Mouse (Mus musculus): ENCODE results near the gene Dip2a.

Dip2a gene

DNA sequence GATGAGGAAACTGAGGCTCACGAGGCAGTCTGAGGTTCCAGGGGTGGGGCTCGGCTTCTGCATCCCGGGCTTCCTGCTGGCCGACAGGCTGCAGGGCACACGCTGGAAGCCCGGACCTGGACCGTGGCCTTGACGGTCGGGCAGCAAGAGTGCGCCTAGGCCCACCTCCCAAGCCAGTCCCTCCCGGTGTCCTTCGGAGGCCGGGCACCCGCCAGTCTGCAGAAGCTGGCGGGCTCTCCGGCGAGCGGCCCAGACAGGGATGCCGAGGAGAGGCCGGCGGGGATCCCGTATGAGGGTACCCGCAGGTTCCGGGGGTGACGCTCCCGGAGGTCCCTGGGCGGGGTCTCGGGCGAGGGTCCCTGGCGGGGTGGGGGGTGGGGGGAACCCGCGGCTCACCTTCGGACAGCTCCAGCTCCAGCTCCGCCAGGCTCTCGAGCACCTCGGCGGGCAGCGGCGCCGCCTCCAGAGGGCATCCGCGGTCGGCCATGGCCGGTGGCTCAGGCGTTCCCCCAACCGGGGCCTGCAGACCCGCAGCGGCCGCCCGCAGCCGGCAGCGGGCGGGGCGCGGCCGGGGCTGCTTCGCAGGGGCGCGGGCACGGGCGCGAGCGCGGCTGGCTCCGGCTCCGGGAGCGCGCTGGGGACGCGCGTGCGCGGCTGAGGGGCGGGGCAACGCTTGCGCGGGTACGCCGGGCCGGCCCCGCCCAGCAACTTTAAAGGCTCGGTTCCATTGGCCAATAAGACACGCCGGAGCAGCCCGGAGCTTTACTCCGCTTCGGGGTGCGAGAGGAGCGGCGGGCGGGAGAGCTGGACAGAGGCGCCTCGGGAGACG is at the start of gene Dip2a:
Gene Dip2a (minus strand): TSS at position 581 of the 829 bp plus-strand sequence.
- in situ Hi-C loops (cut with MboI; ENCODE audit: unreplicated experiment in 2 of 2), result loop anchor here (5.0 to 25.0 kb wide), 2 partner anchors 37 to 692 kb away; partner anchors contain the start of gene Slc19a1 (in 1 of the 2)

DNA sequence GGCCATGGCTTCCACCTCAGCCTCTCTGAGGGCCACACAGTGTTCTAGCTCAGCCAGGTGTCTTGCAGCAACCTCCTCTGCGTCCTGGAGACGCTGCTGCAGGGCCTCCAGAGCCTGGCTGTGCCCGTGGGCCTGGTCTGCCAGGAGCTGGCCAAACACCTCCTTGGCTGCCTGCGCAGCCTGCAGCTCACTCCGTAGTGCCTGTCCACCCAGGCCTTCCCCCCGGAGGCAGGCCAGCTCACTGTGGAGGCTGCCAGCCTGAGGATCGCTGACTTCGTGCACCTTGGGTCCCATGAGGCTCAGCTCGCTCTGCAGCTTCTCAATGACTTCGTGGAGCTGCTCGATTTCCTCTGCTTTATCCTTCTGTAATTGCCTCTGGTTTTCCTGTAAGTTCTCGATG is 47.5 kb upstream of the Dip2a start:
- in situ Hi-C loops (cut with MboI; ENCODE audit: unreplicated experiment in 2 of 2), result no loop called here

DNA sequence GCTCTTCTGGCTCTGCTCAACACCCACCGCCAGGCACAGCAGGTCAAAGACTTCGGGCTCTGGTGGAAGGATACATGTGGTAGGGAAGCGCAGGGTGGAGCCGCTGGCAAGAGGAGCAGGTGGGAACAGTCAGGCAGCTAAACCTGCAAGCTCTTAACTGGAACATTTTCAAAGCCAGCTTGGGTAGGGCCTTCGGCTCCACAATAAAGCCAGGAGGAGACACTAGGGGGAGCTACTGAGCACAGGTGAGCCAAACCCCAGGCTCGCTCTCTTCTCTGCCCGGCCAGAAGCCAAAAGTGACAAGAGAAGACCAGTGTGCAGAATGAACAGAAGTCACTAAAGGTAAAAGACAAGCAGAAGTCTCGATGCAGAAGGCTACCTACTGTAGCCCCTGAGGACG is 46.7 kb upstream of the Dip2a start:
- in situ Hi-C loops (cut with MboI; ENCODE audit: unreplicated experiment in 2 of 2), result no loop called here

DNA sequence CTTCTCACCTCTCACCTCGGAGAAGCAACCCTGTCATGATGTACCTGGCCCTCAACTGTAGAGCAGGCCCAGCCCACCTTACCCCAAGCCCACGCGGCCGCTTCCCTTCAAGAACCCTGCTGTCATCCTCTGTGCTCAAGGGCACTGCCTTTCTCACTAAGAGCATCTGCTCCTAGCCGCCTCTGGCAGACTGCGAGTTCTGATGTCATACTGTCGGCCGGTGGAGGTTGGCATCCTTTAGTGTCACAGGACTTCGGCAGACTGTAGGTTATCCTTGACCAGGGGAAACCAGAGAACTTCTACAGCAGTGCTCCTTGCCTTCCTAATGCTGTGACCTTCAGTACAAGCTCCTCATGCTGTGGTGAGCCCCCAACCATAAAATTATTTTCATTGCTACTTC is 46.1 kb upstream of the Dip2a start:
- in situ Hi-C loops (cut with MboI; ENCODE audit: unreplicated experiment in 2 of 2), result no loop called here

DNA sequence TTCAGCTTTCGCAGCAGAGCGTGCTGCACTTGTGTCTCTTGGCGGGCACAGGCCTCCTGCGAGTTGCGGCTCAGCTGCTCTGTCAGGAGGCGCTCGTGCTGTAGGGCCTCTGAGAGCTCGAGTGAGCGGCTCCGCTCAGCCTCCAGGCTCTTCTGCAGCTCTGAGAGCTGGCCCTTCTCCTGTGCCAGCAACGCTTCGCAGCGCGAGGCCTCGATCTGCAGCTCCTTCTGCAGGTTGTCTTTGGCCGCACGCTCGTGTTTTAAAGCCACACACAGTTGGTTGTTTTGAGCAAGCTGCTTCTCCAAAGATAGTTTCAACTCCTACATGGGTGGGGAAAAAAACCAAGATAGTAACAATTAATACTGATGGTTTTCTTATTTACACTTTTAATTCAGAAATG is 29.9 kb upstream of the Dip2a start:
- in situ Hi-C loops (cut with MboI; ENCODE audit: unreplicated experiment in 2 of 2), result no loop called here

DNA sequence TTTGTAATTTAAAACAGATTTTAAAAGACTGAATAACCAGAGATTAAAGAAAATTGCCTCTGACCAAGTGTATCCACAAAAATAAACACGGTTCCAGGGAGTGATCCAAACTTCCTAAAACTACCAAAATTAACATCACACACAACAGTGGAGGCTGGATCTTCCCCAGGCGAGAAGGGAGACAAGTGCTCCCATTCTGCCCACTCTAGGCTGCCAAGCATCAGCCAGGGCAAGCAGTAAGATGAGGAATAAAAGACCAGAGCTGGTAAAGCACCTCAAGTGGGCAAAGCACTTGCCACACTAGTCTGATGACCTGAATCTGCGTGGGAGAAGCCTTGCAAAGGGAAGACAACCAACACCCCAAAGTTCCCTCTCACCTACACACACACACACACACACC is 26.6 kb upstream of the Dip2a start:
- in situ Hi-C loops (cut with MboI; ENCODE audit: unreplicated experiment in 2 of 2), result no loop called here

DNA sequence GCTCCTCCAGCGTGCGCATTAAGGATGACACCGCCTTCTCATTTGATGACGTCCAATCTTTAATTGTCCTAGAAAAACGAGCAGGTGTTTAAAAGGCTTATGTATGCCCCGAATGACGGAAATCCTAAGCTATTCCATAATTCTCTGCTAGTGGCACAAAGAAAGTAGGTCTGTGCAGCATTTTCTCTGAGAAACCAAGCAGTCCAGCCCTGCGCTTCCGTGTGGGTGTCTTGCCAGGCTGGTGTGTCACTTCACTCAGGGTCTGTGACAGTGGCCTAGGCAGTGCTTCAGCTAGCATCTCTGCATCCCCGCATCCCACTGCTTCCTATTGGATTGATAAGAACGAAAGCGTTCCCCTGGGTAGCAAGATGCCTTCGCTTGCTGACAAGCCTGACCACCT is 23.7 kb upstream of the Dip2a start:
- in situ Hi-C loops (cut with MboI; ENCODE audit: unreplicated experiment in 2 of 2), result no loop called here

DNA sequence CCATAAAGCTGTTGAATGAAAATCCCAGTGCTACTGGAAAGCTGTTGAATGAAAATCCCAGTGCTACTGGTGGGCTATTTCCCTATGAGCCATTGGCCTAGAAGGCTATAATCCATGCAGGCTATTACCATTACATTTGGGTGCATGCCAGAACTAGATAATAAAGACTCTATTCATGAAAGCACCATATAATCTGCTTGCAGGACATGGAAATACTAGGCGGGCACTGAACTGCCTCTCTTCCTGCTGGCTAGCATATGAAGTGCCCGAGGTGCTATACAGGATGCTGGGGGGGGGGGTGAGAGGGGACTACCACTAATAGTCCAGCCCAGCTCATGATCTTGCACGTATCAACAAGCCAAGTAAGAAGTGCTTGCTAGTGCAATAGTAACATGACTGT is 18.1 kb upstream of the Dip2a start:
- in situ Hi-C loops (cut with MboI; ENCODE audit: unreplicated experiment in 2 of 2), result no loop called here

DNA sequence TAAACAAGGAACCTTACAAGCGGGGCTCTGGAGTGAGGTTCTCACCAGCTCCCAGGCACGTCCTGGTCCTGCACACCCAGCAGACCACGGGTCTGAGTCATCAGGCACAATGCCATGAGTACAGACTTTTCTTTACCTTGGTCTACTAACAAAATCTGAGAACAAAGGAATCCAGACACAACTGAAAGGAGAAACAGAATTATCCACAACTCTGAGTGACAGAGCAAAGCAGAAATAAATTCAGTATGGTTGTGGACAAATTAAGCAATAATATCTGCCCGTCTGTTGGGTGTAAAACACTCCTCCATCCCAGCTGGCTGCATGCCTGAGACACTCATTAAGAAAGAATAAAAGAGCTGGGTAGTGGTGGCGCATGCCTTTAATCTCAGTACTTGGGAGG is 13.4 kb upstream of the Dip2a start:
- in situ Hi-C loops (cut with MboI; ENCODE audit: unreplicated experiment in 2 of 2), result no loop called here

DNA sequence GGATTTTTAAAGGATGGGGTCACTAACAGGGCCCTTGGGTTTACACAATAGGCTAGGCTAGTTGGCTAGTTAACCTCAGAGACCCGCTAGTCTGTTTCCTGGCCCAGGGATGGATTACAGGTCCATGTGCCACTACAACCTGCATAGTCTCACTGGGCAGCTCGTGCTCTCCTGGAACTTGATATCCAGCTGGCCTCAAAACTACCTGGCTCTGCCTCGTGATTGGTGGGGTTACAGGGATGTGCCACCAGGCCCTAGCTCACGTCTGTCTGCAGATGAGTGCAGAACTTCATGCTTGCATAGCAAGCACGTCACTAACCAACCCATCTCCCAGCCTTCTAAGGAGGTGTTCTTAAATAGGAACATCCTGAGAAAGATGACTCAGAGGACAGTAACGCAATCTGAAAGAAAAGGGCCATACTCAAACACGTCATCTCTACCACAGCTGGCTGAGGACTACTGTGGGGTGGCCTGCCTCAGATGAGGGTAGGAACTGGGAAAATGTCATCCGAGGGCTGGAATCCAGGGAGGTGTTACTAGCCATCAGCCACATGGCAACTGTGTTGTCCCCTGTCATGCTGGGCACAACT is 12.3 kb upstream of the Dip2a start:
- in situ Hi-C loops (cut with MboI; ENCODE audit: unreplicated experiment in 2 of 2), result no loop called here

DNA sequence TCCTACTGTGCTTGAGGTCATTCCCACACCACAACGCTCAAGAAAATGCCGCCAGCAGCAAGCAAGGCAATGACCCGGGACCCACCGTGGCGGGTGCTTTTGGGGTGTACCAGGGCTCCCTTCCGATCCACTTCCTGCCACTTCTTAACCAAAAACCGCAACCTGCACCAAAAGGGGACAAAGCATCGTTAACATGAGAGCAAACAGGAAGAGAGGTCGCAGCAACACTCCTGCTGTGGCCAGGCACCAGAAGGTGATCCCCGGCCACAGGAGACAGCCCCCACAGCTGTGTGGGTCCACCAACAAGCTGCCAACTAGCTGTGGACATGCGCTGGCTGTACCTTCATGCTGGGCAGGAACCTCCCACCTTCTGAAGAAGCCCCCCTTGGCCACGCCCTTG is 9.9 kb upstream of the Dip2a start:
- in situ Hi-C loops (cut with MboI; ENCODE audit: unreplicated experiment in 2 of 2), result no loop called here

DNA sequence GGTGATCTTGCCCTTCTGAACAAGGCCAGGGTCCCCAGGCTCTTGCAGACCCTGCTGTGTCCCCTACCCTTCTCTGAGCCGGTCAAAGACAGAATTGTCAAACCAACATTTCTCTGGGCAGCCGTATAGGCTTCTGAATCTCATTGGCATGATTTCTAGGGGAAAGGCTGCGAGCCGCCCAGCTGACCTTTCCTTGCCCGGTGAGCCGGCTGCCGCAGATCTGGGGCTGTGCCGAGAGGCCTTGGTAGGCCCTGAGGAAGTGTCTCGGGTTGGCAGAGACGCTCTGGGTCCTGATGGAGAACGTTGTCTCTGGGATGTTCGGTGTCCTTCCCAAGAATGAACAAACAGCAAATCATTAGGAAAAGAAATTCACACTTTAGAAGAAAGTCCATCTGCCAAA is 8.9 kb upstream of the Dip2a start:
- in situ Hi-C loops (cut with MboI; ENCODE audit: unreplicated experiment in 2 of 2), result no loop called here

DNA sequence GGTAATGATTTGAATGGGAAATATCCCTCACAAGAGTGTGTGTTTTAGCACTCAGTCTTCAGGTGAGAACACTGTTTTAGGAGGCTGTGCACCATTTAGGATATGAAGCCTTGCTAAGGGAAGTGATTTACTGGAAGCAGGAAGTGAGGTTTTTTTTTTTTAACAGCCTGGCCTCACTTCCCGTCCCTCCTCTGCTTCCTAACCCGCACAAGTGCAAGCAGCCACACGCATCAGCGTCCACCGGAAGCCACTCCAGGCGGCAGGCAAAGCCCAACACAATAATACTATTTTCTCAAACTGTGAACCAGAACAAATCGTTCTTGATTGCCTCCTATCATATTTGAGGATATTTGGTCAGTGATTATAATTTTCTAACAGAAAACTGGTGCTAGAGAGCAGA is 6.9 kb upstream of the Dip2a start:
- in situ Hi-C loops (cut with MboI; ENCODE audit: unreplicated experiment in 2 of 2), result no loop called here

DNA sequence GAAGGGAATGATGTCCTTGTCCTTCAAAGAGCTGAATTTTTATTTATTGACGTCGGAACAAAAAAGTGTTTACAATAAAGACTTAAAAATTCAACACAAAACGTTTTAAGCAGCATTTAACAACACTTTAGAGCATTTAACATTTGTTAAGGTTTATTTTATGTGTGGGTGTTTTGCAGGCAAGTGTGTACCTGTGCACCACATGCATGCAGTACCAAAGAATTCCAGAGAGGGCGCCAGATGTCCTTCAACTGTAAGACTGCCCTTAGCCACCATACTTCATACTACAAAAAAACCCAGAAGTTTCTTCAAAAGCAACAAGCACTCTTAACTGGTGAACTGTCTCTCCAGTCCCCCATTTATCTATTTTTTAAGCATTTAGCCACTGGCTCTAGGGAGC is 1.5 kb upstream of the Dip2a start:
- in situ Hi-C loops (cut with MboI; ENCODE audit: unreplicated experiment in 2 of 2), result loop anchor here (5.0 to 25.0 kb wide), 2 partner anchors 36 to 691 kb away; partner anchors contain the start of gene Slc19a1 (in 1 of the 2)

DNA sequence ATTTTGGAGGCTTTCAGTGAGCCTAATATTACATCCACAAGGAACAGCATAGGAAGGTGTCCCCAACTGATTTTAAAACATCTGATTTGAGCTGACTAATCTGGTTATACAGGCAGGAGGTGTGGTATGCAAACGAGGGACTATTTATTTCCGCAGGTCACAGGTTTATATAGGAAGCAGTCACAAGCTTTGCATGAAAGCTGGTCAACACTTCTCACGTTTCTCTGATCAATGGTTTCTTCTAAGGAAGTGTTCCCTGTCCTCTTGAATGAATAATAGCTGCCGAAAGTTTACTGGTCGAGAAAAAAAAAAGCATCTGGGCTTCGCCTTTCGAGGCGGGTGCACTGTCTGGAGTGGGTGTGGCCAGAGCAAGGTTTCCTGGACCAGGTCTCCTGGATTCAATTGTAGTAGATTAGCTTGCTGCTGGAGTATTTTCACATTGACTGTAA is 976 bp upstream of the Dip2a start:
- in situ Hi-C loops (cut with MboI; ENCODE audit: unreplicated experiment in 2 of 2), result loop anchor here (5.0 to 25.0 kb wide), 2 partner anchors 36 to 691 kb away; partner anchors contain the start of gene Slc19a1 (in 1 of the 2)

DNA sequence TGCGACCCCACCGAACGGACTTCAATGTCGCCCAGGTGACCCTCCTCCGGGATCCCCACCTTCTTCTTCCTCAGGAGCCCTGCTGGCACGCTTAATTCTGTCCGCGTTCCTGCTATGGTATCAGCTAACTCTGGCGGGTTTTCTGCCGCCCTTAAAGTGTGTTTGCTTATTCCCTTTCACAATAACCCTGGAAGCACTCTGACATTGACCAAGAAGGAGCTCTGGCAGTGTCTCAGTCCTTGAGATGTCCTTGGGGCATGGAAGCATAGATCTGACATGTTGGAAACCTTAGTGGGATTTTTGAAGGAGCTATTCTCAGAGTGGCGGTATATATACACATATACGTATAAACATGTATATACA is 430 bp upstream of the Dip2a start:
- in situ Hi-C loops (cut with MboI; ENCODE audit: unreplicated experiment in 2 of 2), result loop anchor here (5.0 to 25.0 kb wide), 2 partner anchors 37 to 692 kb away; partner anchors contain the start of gene Slc19a1 (in 1 of the 2)

DNA sequence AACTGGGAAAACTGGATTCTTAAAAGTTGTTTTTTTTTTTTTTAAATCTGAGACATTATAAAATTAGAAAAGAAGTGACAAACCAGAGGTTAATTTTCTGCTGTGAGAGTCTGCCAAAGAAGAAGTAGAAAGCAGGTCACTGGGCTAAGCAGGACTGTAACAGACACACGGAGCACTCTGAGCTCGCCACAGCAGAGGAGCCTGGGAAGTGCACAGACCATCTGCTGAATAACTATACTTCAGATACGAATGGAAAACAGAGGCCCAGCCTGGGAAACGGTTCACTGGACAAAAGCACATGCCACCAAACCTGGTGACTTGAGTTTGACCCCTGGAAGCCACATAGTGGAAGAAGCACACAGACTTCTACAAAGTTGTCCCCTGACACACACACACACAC is 10.7 kb downstream of the Dip2a start:
- in situ Hi-C loops (cut with MboI; ENCODE audit: unreplicated experiment in 2 of 2), result loop anchor here in 1 of 2 experiments (25.0 kb wide), 1 partner anchor 703 kb away; the partner anchor contains the start of gene Slc19a1

DNA sequence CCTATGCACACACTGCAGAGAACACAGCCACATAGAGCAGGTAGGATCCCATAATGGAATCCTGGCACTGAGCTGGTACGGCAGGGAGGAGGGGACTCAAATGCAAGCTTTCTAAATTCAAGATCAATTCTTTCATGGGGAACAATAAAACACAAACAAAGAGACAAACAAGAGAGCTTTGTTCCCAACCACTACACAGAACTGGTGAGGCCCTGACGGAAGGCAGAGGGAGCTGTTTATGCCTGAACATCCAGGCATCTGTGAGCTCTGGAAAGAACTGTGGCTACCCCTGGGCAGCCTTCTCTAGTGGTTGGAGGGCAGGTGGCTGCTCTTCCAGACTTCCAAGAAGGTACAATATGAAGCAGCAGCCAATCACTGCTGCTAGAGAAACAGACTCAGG is 13.1 kb downstream of the Dip2a start:
- in situ Hi-C loops (cut with MboI; ENCODE audit: unreplicated experiment in 2 of 2), result loop anchor here in 1 of 2 experiments (25.0 kb wide), 1 partner anchor 705 kb away; the partner anchor contains the start of gene Slc19a1

DNA sequence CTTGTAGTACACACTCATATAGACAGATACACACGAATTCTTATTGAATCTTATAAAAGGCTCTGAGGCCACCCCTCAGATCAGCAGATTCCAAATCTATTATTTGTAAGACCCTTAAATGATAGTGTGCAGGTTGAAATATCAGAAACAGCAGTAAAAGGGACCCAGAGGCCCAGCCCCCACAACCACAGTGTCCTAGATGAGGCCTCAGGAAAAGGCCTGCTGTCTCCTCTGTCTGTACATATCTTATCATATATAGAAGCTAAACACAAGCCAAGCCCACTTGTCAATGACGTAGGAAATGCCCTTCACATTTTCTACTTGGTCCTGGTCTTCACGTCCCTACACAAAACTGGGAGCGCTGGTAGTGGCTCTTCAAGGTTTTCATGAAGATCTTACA is 16.0 kb downstream of the Dip2a start:
- in situ Hi-C loops (cut with MboI; ENCODE audit: unreplicated experiment in 2 of 2), result loop anchor here (5.0 to 25.0 kb wide), 4 partner anchors 93 to 708 kb away; partner anchors contain the start of gene Slc19a1 (in 1 of the 2)

DNA sequence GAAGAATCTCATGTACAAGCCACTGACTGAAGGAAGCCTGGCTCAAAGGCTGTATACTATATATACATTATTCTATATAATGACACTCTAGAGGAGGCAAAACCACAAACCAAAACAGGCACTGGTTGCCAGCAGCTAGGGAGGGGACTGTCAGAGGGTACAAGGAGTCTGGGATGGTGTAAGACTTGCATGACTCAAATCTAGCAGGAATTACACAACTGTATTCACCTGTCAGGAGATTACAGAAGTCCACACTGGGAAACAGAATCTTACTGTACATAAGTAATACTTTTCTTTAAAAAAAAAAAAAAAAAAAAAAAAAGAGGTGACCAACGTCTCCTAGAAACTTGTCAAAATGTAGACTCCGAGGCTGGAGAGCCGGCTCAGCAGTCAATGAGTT is 16.5 kb downstream of the Dip2a start:
- in situ Hi-C loops (cut with MboI; ENCODE audit: unreplicated experiment in 2 of 2), result loop anchor here (5.0 to 25.0 kb wide), 4 partner anchors 94 to 709 kb away; partner anchors contain the start of gene Slc19a1 (in 1 of the 2)

DNA sequence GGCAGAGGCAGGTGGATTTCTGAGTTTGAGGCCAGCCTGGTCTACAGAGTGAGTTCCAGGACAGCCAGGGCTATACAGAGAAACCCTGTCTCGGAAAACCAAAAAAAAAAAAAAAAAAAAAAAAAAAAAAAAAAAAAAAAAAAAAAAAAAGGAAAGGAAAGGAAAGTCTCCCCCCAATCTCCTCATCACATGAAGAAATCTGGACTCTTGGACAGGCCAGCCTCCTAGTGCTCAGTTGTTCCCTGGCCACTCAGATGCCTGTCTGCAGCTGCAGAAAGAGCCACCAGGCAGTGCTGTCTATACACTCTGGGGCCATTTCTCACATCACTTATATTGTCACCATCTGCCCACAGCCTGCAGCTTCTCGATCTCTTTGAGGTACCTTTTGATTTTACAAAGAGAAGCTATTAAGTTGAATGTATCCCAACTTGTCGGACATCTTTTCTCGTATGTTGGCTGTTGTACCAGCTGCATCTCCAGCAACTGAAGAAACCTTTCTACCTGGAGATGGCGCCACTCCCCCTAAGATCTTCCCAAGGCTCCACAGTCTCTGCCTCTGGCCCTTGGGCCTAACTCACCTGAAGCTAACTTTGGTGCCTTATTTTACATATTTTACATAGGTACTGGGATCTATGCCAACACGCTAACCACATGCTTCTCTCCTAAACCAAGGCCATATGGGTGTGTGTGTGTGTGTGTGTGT is 18.6 kb downstream of the Dip2a start:
- in situ Hi-C loops (cut with MboI; ENCODE audit: unreplicated experiment in 2 of 2), result loop anchor here (5.0 to 25.0 kb wide), 4 partner anchors 96 to 711 kb away; partner anchors contain the start of gene Slc19a1 (in 1 of the 2)

All from v-Abl transformed pro-B cells (cell line).